Mouse (Mus musculus): ENCODE measurements around the gene Zfp786. TPM values are rescaled to one million over a fixed set of nuclear protein-coding genes. Genes with fewer than 3 reads are reported as not detected.
"Not testable (repeated sequence)": the region's sequence is repeated elsewhere in the genome, so short reads cannot be mapped to it uniquely, and the experiment has no call there.

The Zfp786 gene
- polyA plus RNA-seq, 1 experiment from 2014 or later, result 1.3 TPM

DNA sequence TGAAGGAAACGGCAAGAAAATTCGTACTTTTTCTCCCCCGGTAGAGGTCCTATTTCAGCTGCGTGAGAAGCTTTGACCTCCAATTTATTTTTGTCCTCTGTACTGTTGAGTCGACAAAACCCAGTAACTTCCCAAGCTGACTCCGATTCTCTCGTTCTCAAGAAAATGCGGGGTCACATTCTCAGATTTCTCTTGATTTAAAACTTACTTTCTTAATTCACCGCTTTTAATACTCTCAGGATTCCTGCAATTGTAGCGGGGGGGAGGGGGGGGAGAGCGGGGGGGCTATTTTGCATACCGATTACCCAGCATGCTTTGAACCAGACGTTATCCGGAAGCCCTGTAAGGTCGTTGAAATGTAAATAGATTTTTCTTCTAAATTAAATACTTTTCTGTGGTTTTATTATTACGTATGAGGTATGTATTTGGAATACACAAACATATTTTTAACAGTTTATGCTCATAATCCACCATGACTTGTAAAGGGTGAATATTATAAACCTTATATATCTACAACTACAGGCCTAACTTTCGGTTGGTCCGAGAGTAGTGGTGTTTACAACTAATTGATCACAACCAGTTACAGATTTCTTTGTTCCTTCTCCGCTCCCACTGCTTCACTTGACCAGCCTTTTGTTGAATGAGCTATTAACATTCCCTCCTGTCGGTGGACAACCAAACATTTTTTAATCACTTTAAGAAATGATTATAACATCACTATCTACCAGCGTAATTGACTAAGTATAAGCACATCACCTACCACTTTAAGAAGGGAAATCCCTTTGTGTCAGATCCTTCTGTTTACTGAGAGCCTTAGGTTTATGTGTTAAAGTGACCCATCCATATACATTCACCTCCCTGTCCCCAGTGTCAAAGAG, 49.3 kb downstream of the Zfp786 start:
- Histone ChIP-seq H3K36me3 (no peaks in the 10 kb centered on the region), H3K4me2 (peak overlapping the region; percentile 58), H3K27me3 (replicated peaks) (no peaks in the 10 kb centered on the region; the same call in 1 of the 2 replicates), H3K4me1 (replicated peaks) (no peaks in the 10 kb centered on the region), H3K9ac (peak overlapping the region; percentile 58; the same call in 1 of the 2 replicates), H3K4me3 (peak overlapping the region; percentile 57), H3K27ac (ENCODE audit: poor library complexity, severe bottlenecking) (peak overlapping the region; percentile 43), H3K9me3 (replicated peaks) (no peaks in the 10 kb centered on the region)
- under 1% methylated on average over 21 of the region's 21 CpGs for WGBS
- peak; percentile 69 for ATAC-seq (ENCODE audit: insufficient number of reproducible peaks, low FRiP score)

GRCm38 (mm10) chr6:47780576-47781013, 50.1 kb downstream of the Zfp786 start:
- H3K27ac ChIP-seq (ENCODE audit: poor library complexity, severe bottlenecking), result no peak overlapping the region
- 18% methylated on average over 2 of the region's 2 CpGs for WGBS
- H3K27me3 ChIP-seq (replicated peaks), result no peaks in the 10 kb centered on the region; the same call in 1 of the 2 replicates
- no peak overlapping the region for H3K9ac ChIP-seq
- no peaks in the 10 kb centered on the region for H3K9me3 ChIP-seq (replicated peaks)
- ATAC-seq (ENCODE audit: insufficient number of reproducible peaks, low FRiP score), result no peak
- no peaks in the 10 kb centered on the region for H3K36me3 ChIP-seq
- H3K4me2 ChIP-seq, result peak overlapping the region; percentile 49
- H3K4me1 ChIP-seq (replicated peaks), result no peaks in the 10 kb centered on the region
- H3K4me3 ChIP-seq, result peak overlapping the region; percentile 57

DNA sequence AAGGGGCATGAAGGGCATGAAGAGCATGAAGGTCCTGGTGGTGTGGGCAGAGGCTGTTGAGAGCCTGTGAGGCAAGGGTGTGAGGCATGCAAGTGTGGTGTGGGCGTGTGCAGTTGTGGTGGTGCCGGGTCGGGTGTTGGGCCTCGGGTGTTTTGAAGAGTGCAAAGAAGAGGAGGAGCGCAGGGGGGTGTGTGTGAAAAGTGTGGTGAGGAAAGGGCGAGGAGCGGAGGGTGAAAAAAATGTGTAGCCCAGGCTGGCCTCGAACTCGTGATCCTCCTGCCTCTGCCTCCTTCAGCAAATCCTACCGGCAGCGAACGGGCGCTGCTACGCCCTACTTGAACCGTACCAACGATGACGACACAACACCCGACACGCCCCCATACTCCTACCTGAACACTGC, 58.9 kb downstream of the Zfp786 start:
- H3K4me3 ChIP-seq, result peak overlapping the region; percentile 26; the same call in 1 of the 2 replicates
- peaks cover 15% of the 10 kb centered on the region for H3K27me3 ChIP-seq (replicated peaks)
- not testable (repeated sequence) for H3K4me1 ChIP-seq (replicated peaks); H3K36me3 ChIP-seq; H3K9ac ChIP-seq; H3K9me3 ChIP-seq (replicated peaks); H3K27ac ChIP-seq (ENCODE audit: poor library complexity, severe bottlenecking)
- 0 out of 2 replicates have a peak, but pooled peaks have one; percentile 18 for ATAC-seq (ENCODE audit: insufficient number of reproducible peaks, low FRiP score)
- WGBS, result 41% methylated on average over 9 of the region's 19 CpGs
- peak overlapping the region; percentile 47; the same call in 1 of the 2 replicates for H3K4me2 ChIP-seq

- H3K27ac ChIP-seq (ENCODE audit: poor library complexity, severe bottlenecking); H3K9ac ChIP-seq; ATAC-seq (ENCODE audit: insufficient number of reproducible peaks, low FRiP score); H3K36me3 ChIP-seq; H3K4me3 ChIP-seq; H3K4me2 ChIP-seq; H3K4me1 ChIP-seq (replicated peaks); H3K9me3 ChIP-seq (replicated peaks): not testable (repeated sequence)
- 70% methylated on average over 12 of the region's 12 CpGs for WGBS
- H3K27me3 ChIP-seq (replicated peaks), result peaks cover 15% of the 10 kb centered on the region
Measured at GRCm38 (mm10) chr6:47771113-47771512, 59.6 kb downstream of the Zfp786 start.

GRCm38 (mm10) chr6:47769861-47770260, 60.8 kb downstream of the Zfp786 start:
- not testable (repeated sequence) for H3K4me2 ChIP-seq; ATAC-seq (ENCODE audit: insufficient number of reproducible peaks, low FRiP score); H3K9ac ChIP-seq; H3K36me3 ChIP-seq; H3K4me1 ChIP-seq (replicated peaks); H3K27ac ChIP-seq (ENCODE audit: poor library complexity, severe bottlenecking); H3K4me3 ChIP-seq; H3K9me3 ChIP-seq (replicated peaks)
- peaks cover 15% of the 10 kb centered on the region for H3K27me3 ChIP-seq (replicated peaks)
- WGBS, result 69% methylated on average over 4 of the region's 4 CpGs

MicroRNAs within 50 kb of the gene (microRNA counts, 519-probe panel; counts per million panel counts)
- not detected for microRNA mmu-miR-704

Small RNAs within 50 kb of the gene (microRNA-seq; reads per million reads assigned to microRNA genes)
- gene Mir704, result not detected

Other genes starting within 250 kb of the Zfp786 start
- gene Ezh2, start 235.5 kb downstream of the Zfp786 start, polyA plus RNA-seq (2016; fragmentation: Nextera tagmentation; extraction: Ambion mirVana), result 69.7 and 70.0 TPM in 2 replicates
- gene Pdia4, start 17.4 kb downstream of the Zfp786 start, polyA plus RNA-seq (2016; fragmentation: Nextera tagmentation; extraction: Ambion mirVana), result 209 and 219 TPM in 2 replicates
- 3.7 and 4.7 TPM in 2 replicates for gene Zfp398, start 4.8 kb upstream of the Zfp786 start, polyA plus RNA-seq (2016; fragmentation: Nextera tagmentation; extraction: Ambion mirVana)
- 10.3 and 10.8 TPM in 2 replicates for gene Zfp282, start 46.3 kb upstream of the Zfp786 start, polyA plus RNA-seq (2016; fragmentation: Nextera tagmentation; extraction: Ambion mirVana)
- 9.1 and 10.4 TPM in 2 replicates for gene Zfp212, start 89.6 kb upstream of the Zfp786 start, polyA plus RNA-seq (2016; fragmentation: Nextera tagmentation; extraction: Ambion mirVana)
- 2.8 and 3.1 TPM in 2 replicates for gene Zfp956, start 122.5 kb upstream of the Zfp786 start, polyA plus RNA-seq (2016; fragmentation: Nextera tagmentation; extraction: Ambion mirVana)
- 3.9 and 4.9 TPM in 2 replicates for gene Zfp777, start 218.0 kb upstream of the Zfp786 start, polyA plus RNA-seq (2016; fragmentation: Nextera tagmentation; extraction: Ambion mirVana)

Measured in heart, embryonic 12.5 days (tissue).